Mouse (Mus musculus) cortical plate, adult 2 months (tissue): ENCODE data around the gene Cmtm5.

Experiments
- CTCF ChIP-seq: fragments of 200-500 bp; IDR thresholded peaks from 2 replicates; pipeline ENCODE4 v1.5.1; 2011; ENCODE audit warnings: mild to moderate bottlenecking, control low read depth, low read length; ENCODE audit not compliant: insufficient read depth; ENCODE audit errors: extremely low read depth
- POLR2A ChIP-seq: fragments of 200-500 bp; IDR thresholded peaks from 2 replicates; pipeline ENCODE4 v1.6.1; 2011; ENCODE audit warnings: mild to moderate bottlenecking, low read length, control low read depth; ENCODE audit not compliant: insufficient read depth; ENCODE audit errors: extremely low read depth

DNA sequence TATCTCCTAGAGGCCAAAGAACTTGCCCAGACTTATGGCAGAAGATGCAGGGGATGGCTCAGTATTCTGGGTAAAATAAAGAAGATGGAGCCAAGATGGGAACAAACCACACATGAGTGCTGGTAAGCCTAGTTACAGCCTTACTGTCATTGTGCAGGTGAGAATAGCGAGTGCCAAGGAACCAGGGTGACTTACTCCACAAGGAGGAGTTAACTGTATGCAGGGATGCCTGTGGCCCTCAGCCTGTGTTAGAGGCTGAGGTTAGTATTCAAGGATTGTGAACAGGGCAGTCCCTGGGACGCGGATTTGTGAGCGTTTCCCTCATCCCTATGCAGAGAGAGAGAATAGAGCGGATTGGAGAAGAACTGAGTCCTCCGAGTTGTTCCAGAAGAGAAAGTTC, 15.5 kb downstream of the Cmtm5 start:
- TF ChIP-seq CTCF (no peak), POLR2A (no peak)
